Mouse (Mus musculus) liver, embryonic 15.5 days (tissue): ENCODE results near the gene Cyth1. TPM values are rescaled to one million over a fixed set of nuclear protein-coding genes. Genes with fewer than 3 reads are reported as not detected.
A peak's percentile ranks its signal among the peaks of the same experiment; 100 is the strongest.

ENCODE experiments used
- ATAC-seq: fragments of 200-750 bp; cut with Nextera tagmentation; 2 replicates; pipeline ENCODE4 v1.8.0; 2017; ENCODE audit warnings: moderate number of reproducible peaks, mild to moderate bottlenecking, moderate library complexity; ENCODE audit not compliant: insufficient read depth
- H3K27ac ChIP-seq: fragments of 300-500 bp; sonication (generic); replicated peaks from 2 replicates; pipeline ENCODE4 v1.5.1; 2015; ENCODE audit warnings: mild to moderate bottlenecking, inconsistent platforms
- H3K27me3 ChIP-seq: fragments of 300-500 bp; sonication (generic); 2 replicates; pipeline ENCODE4 v1.6.1; 2015; ENCODE audit warnings: mild to moderate bottlenecking, inconsistent platforms
- H3K36me3 ChIP-seq: fragments of 300-500 bp; sonication (generic); replicated peaks from 2 replicates; pipeline ENCODE4 v1.6.1; 2015; ENCODE audit warnings: moderate library complexity, mild to moderate bottlenecking, inconsistent platforms
- H3K4me1 ChIP-seq: fragments of 300-500 bp; sonication (generic); replicated peaks from 2 replicates; pipeline ENCODE4 v1.6.1; 2015; ENCODE audit warnings: inconsistent platforms
- H3K4me2 ChIP-seq: fragments of 300-500 bp; sonication (generic); 2 replicates; pipeline ENCODE4 v1.6.1; 2015; ENCODE audit warnings: moderate library complexity, mild to moderate bottlenecking, inconsistent platforms
- H3K4me3 ChIP-seq: fragments of 300-500 bp; sonication (generic); replicated peaks from 2 replicates; pipeline ENCODE4 v1.5.1; 2015; ENCODE audit warnings: mild to moderate bottlenecking, inconsistent platforms
- H3K9ac ChIP-seq: fragments of 300-500 bp; sonication (generic); 2 replicates; pipeline ENCODE4 v1.6.1; 2015; ENCODE audit warnings: moderate library complexity, mild to moderate bottlenecking, inconsistent platforms
- H3K9me3 ChIP-seq: fragments of 300-500 bp; sonication (generic); replicated peaks from 2 replicates; pipeline ENCODE4 v1.6.1; 2016; ENCODE audit warnings: inconsistent platforms
- WGBS: fragments of 180-500 bp; shearing (Covaris S2); methylation state at CpG from one replicate; pipeline ENCODE4 v1.1.7; 2015; ENCODE audit warnings: mixed read lengths; ENCODE audit not compliant: insufficient replicate concordance; 5-methylcytosine and 5-hydroxymethylcytosine counted together
- polyA plus RNA-seq: library from polyadenylated mRNA; unstranded; fragments of >200 nt; fragmentation: Nextera tagmentation; extraction: Ambion mirVana; gene quantifications from 2 replicates; pipeline ENCODE4 v1.2.1, GENCODE M21; 2015

Gene Cyth1
- polyA plus RNA-seq, 1 experiment from 2014 or later = 3.9 TPM

- H3K4me2 ChIP-seq = no peak overlapping the region
- no peaks in the 10 kb centered on the region for H3K9me3 ChIP-seq
- H3K9ac ChIP-seq = no peak overlapping the region
- 57% methylated on average over 5 of the region's 5 CpGs for WGBS
- H3K27ac ChIP-seq = no peak overlapping the region
- H3K4me1 ChIP-seq = no peaks in the 10 kb centered on the region
- H3K4me3 ChIP-seq = no peak overlapping the region
- ATAC-seq = no peak
- no peaks in the 10 kb centered on the region for H3K27me3 ChIP-seq
- H3K36me3 ChIP-seq = no peaks in the 10 kb centered on the region; the same call in 1 of the 2 replicates
Observed at GRCm38 (mm10) chr11:118166626-118167025, 81.8 kb downstream of the Cyth1 start.

- no peak for ATAC-seq
- no peaks in the 10 kb centered on the region; the same call in 1 of the 2 replicates for H3K36me3 ChIP-seq
Observed at GRCm38 (mm10) chr11:118165681-118166080, 82.7 kb downstream of the Cyth1 start.

GRCm38 (mm10) chr11:118164566-118164965, 83.8 kb downstream of the Cyth1 start:
- Histone ChIP-seq H3K9me3 (no peaks in the 10 kb centered on the region), H3K27ac (no peak overlapping the region), H3K4me1 (0 out of 2 replicates have a peak, but pooled peaks cover 3% of the 10 kb centered on the region), H3K27me3 (no peaks in the 10 kb centered on the region), H3K4me2 (no peak overlapping the region), H3K4me3 (no peak overlapping the region), H3K9ac (no peak overlapping the region), H3K36me3 (no peaks in the 10 kb centered on the region; the same call in 1 of the 2 replicates)
- ATAC-seq = no peak
- WGBS = 65% methylated on average over 8 of the region's 8 CpGs

More at GRCm38 (mm10) chr11:118165681-118166080, 82.7 kb downstream of the Cyth1 start:
- no peak overlapping the region for H3K27ac ChIP-seq
- WGBS = 73% methylated on average over 11 of the region's 11 CpGs
- no peak overlapping the region for H3K4me2 ChIP-seq
- no peak overlapping the region for H3K4me3 ChIP-seq
- H3K4me1 ChIP-seq = 0 out of 2 replicates have a peak, but pooled peaks cover 3% of the 10 kb centered on the region
- no peaks in the 10 kb centered on the region for H3K9me3 ChIP-seq
- H3K27me3 ChIP-seq = no peaks in the 10 kb centered on the region
- H3K9ac ChIP-seq = no peak overlapping the region

GRCm38 (mm10) chr11:118162245-118162644, 86.1 kb downstream of the Cyth1 start:
- H3K27ac ChIP-seq = no peak overlapping the region
- WGBS = 73% methylated on average over 10 of the region's 10 CpGs
- 0 out of 2 replicates have a peak, but pooled peaks cover 3% of the 10 kb centered on the region for H3K4me1 ChIP-seq
- H3K9me3 ChIP-seq = no peaks in the 10 kb centered on the region
- H3K4me2 ChIP-seq = no peak overlapping the region
- H3K4me3 ChIP-seq = no peak overlapping the region
- H3K36me3 ChIP-seq = no peaks in the 10 kb centered on the region
- no peak overlapping the region for H3K9ac ChIP-seq
- no peaks in the 10 kb centered on the region for H3K27me3 ChIP-seq
- no peak for ATAC-seq

- peak; percentile 62; the same call in 1 of the 2 replicates for ATAC-seq
- WGBS = 56% methylated on average over 6 of the region's 6 CpGs
Observed at GRCm38 (mm10) chr11:118161240-118161639, 87.2 kb downstream of the Cyth1 start.

GRCm38 (mm10) chr11:118160763-118161162, 87.6 kb downstream of the Cyth1 start:
- Histone ChIP-seq H3K27me3 (no peaks in the 10 kb centered on the region), H3K27ac (no peak overlapping the region), H3K9me3 (no peaks in the 10 kb centered on the region), H3K4me2 (no peak overlapping the region), H3K4me3 (no peak overlapping the region), H3K4me1 (0 out of 2 replicates have a peak, but pooled peaks cover 3% of the 10 kb centered on the region), H3K9ac (no peak overlapping the region), H3K36me3 (no peaks in the 10 kb centered on the region)
- WGBS = 64% methylated on average over 2 of the region's 2 CpGs
- no peak for ATAC-seq

More at GRCm38 (mm10) chr11:118161240-118161639, 87.2 kb downstream of the Cyth1 start:
- no peak overlapping the region for H3K27ac ChIP-seq
- H3K4me3 ChIP-seq = no peak overlapping the region
- H3K9me3 ChIP-seq = no peaks in the 10 kb centered on the region
- H3K4me1 ChIP-seq = 0 out of 2 replicates have a peak, but pooled peaks cover 3% of the 10 kb centered on the region
- H3K27me3 ChIP-seq = no peaks in the 10 kb centered on the region
- no peak overlapping the region for H3K4me2 ChIP-seq
- no peak overlapping the region for H3K9ac ChIP-seq
- no peaks in the 10 kb centered on the region for H3K36me3 ChIP-seq

GRCm38 (mm10) chr11:118158753-118159152, 89.6 kb downstream of the Cyth1 start:
- no peak overlapping the region for H3K4me3 ChIP-seq
- H3K4me1 ChIP-seq = 0 out of 2 replicates have a peak, but pooled peaks cover 3% of the 10 kb centered on the region
- no peaks in the 10 kb centered on the region for H3K36me3 ChIP-seq
- no peaks in the 10 kb centered on the region for H3K9me3 ChIP-seq
- no peak overlapping the region for H3K9ac ChIP-seq
- no peaks in the 10 kb centered on the region for H3K27me3 ChIP-seq
- 51% methylated on average over 4 of the region's 4 CpGs for WGBS
- no peak for ATAC-seq
- no peak overlapping the region for H3K4me2 ChIP-seq
- H3K27ac ChIP-seq = no peak overlapping the region

- Histone ChIP-seq H3K4me3 (no peak overlapping the region), H3K4me2 (no peak overlapping the region)
- no peak for ATAC-seq
Observed at GRCm38 (mm10) chr11:118156480-118157060, 91.8 kb downstream of the Cyth1 start.

GRCm38 (mm10) chr11:118152964-118153363, 95.4 kb downstream of the Cyth1 start:
- H3K4me2 ChIP-seq = no peak overlapping the region
- H3K27ac ChIP-seq = no peak overlapping the region
- WGBS = 42% methylated on average over 4 of the region's 4 CpGs
- ATAC-seq = no peak
- no peak overlapping the region for H3K9ac ChIP-seq
- no peaks in the 10 kb centered on the region for H3K36me3 ChIP-seq
- no peaks in the 10 kb centered on the region for H3K27me3 ChIP-seq
- H3K9me3 ChIP-seq = no peaks in the 10 kb centered on the region
- H3K4me3 ChIP-seq = no peak overlapping the region
- H3K4me1 ChIP-seq = peaks cover 11% of the 10 kb centered on the region

More at GRCm38 (mm10) chr11:118156480-118157060, 91.8 kb downstream of the Cyth1 start:
- Histone ChIP-seq H3K27me3 (no peaks in the 10 kb centered on the region), H3K9ac (no peak overlapping the region), H3K27ac (no peak overlapping the region), H3K4me1 (0 out of 2 replicates have a peak, but pooled peaks cover 9% of the 10 kb centered on the region), H3K9me3 (no peaks in the 10 kb centered on the region), H3K36me3 (no peaks in the 10 kb centered on the region)
- WGBS = 57% methylated on average over 8 of the region's 8 CpGs

GRCm38 (mm10) chr11:118151423-118152180, 96.8 kb downstream of the Cyth1 start:
- Histone ChIP-seq H3K4me2 (no peak overlapping the region), H3K36me3 (no peaks in the 10 kb centered on the region), H3K27me3 (no peaks in the 10 kb centered on the region), H3K4me3 (no peak overlapping the region), H3K9me3 (no peaks in the 10 kb centered on the region), H3K9ac (no peak overlapping the region), H3K4me1 (peaks cover 14% of the 10 kb centered on the region), H3K27ac (no peak overlapping the region)
- 70% methylated on average over 5 of the region's 5 CpGs for WGBS
- ATAC-seq = no peak

- Histone ChIP-seq H3K27ac (0 out of 2 replicates have a peak overlapping the region, but pooled peaks have one; percentile 38), H3K36me3 (no peaks in the 10 kb centered on the region), H3K4me1 (peaks cover 16% of the 10 kb centered on the region), H3K9ac (no peak overlapping the region), H3K4me3 (no peak overlapping the region), H3K27me3 (no peaks in the 10 kb centered on the region), H3K4me2 (no peak overlapping the region), H3K9me3 (no peaks in the 10 kb centered on the region)
- ATAC-seq = no peak
- 65% methylated on average over 9 of the region's 9 CpGs for WGBS
Observed at GRCm38 (mm10) chr11:118150115-118150701, 98.2 kb downstream of the Cyth1 start.
